8 mouse cellular contexts compared by ENCODE assay signal in the genomic region with DNA sequence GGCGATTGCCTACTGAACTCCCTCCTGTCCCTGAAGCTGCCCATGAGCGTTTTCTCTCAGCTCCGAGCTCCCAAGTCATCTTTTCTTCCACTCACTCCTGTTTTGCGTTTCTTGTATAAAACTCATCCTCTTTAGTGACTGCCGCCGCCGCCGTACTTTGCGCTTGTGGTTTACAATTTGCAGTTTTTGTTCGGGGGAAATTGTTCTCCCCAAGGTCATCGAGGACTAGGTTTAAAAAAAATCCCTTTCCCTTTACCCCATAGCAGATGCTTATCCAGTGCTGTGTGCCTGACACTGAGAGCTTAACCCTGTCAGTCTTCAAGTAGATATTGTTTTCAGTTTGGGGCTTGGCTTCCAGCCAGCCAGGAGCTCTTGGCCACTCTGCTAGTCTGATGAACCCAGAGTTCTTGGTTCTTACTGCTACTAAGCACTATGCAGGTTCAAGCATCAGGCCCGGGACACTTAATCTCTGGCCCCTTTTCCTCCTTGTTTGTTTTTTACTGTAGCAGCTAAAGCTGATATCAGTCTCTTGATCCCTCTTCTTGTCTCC. TPM values are rescaled to one million over a fixed set of nuclear protein-coding genes. Genes with fewer than 3 reads are reported as not detected.
DNase-seq lines count a peak whose midpoint lies in the region; ATAC-seq and TF ChIP-seq lines count a peak whose summit lies in the region.

No protein-coding gene starts in this region.

- H3K4me2 ChIP-seq in liver, postnatal 0 days (ENCODE audit: low read depth, low read length): peak overlapping the region; percentile 92
- peak overlapping the region; percentile 99 for H3K4me2 ChIP-seq in stomach, postnatal 0 days (replicated peaks; ENCODE audit: low read depth)

- peaks cover 10% of the 10 kb centered on the region for H3K27me3 ChIP-seq in liver, postnatal 0 days (ENCODE audit: insufficient read depth, low read length)
- H3K27me3 ChIP-seq in stomach, postnatal 0 days (ENCODE audit: control insufficient read depth, insufficient read depth, low read length): no peaks in the 10 kb centered on the region

- no peak for TF ChIP-seq CTCF in layer of hippocampus, adult 2 months (conservative IDR thresholded peaks at IDR 0.05)
- TF ChIP-seq CTCF in liver, postnatal 0 days (IDR thresholded peaks at IDR 0.05; ENCODE audit: low read depth): no peak
- no peak for TF ChIP-seq CTCF in stomach, postnatal 0 days (IDR thresholded peaks at IDR 0.05; ENCODE audit: low read depth)

- peak overlapping the region; percentile 61 for H3K4me3 ChIP-seq in layer of hippocampus, adult 2 months
- peak overlapping the region; percentile 78 for H3K4me3 ChIP-seq in liver, postnatal 0 days (ENCODE audit: low read depth, low read length)
- peak overlapping the region; percentile 78 for H3K4me3 ChIP-seq in stomach, postnatal 0 days (ENCODE audit: low read depth, low read length)

- no peak for DNase-seq in layer of hippocampus, adult 2 months (ENCODE audit: low spot score in 2 of 2)
- DNase-seq in layer of hippocampus, adult 18-20 months (ENCODE audit: low spot score in 2 of 2): no peak
- DNase-seq in induced T-regulatory cell, adult 2 months (ENCODE audit: low read depth): peak; percentile 42
- DNase-seq in liver, postnatal 0 days: no peak
- DNase-seq in stomach, postnatal 0 days (ENCODE audit: low spot score): peak; percentile 28
- no peak for DNase-seq in ovary, postnatal 36 days (ENCODE audit: low spot score)
- no peak for DNase-seq in right cerebral cortex, postnatal 4 days

- no peaks in the 10 kb centered on the region for H3K9me3 ChIP-seq in liver, postnatal 0 days (ENCODE audit: low read length)
- H3K9me3 ChIP-seq in stomach, postnatal 0 days (ENCODE audit: control insufficient read depth, low read length): no peaks in the 10 kb centered on the region

- 0 out of 2 replicates have a peak, but pooled peaks have one; percentile 9 for ATAC-seq in common myeloid progenitor, adult 5-6 weeks (replicated peaks; ENCODE audit: low read depth, poor library complexity, severe bottlenecking)
- no peak for ATAC-seq in liver, postnatal 0 days
- ATAC-seq in stomach, postnatal 0 days (ENCODE audit: low FRiP score, low TSS enrichment): no peak

- H3K4me1 ChIP-seq in liver, postnatal 0 days (ENCODE audit: insufficient read depth): peaks cover 15% of the 10 kb centered on the region
- no peaks in the 10 kb centered on the region for H3K4me1 ChIP-seq in stomach, postnatal 0 days (replicated peaks; ENCODE audit: control insufficient read depth, insufficient read depth)

- peak overlapping the region; percentile 87 for H3K27ac ChIP-seq in layer of hippocampus, adult 2 months
- H3K27ac ChIP-seq in liver, postnatal 0 days (ENCODE audit: low read depth): no peak overlapping the region
- peak overlapping the region; percentile 88 for H3K27ac ChIP-seq in stomach, postnatal 0 days (replicated peaks)

- H3K9ac ChIP-seq in liver, postnatal 0 days (replicated peaks): peak overlapping the region; percentile 69; the same call in 1 of the 2 replicates
- H3K9ac ChIP-seq in stomach, postnatal 0 days (ENCODE audit: low read length): peak overlapping the region; percentile 78

- no peaks in the 10 kb centered on the region for H3K36me3 ChIP-seq in liver, postnatal 0 days (replicated peaks; ENCODE audit: insufficient read depth, low read length)
- H3K36me3 ChIP-seq in stomach, postnatal 0 days (ENCODE audit: control insufficient read depth, insufficient read depth, low read length): no peaks in the 10 kb centered on the region

- no peak for TF ChIP-seq EP300 in liver, postnatal 0 days (IDR thresholded peaks at IDR 0.05; ENCODE audit: low read depth)
- no peak for TF ChIP-seq EP300 in stomach, postnatal 0 days (optimal IDR thresholded peaks at IDR 0.05)

- 3% methylated on average over 12 of the region's 12 CpGs for WGBS in liver, postnatal 0 days (ENCODE audit: insufficient replicate concordance)
- 4% methylated on average over 12 of the region's 12 CpGs for WGBS in stomach, postnatal 0 days

RNA-seq across cellular contexts. Expression of a gene that starts 1.1 kb away (rescaled TPM):
- total RNA-seq in layer of hippocampus, adult 2 months (2021): 1 to 10 TPM; 5.1 to 5.8 TPM
- total RNA-seq in layer of hippocampus, adult 18-20 months (2021): 1 to 10 TPM; 5.0 to 6.9 TPM
- 0.05 and 3.7 TPM in 2 replicates for total RNA-seq in common myeloid progenitor, adult 5-6 weeks (2017)
- polyA plus RNA-seq in liver, postnatal 0 days (2015; fragmentation: Nextera tagmentation; extraction: Ambion mirVana): 3.6 and 3.7 TPM in 2 replicates
- polyA plus RNA-seq in stomach, postnatal 0 days (2015; fragmentation: Nextera tagmentation; extraction: Ambion mirVana): 71.0 and 73.3 TPM in 2 replicates

RNA-seq across cellular contexts. Expression of a gene that starts 56.8 kb away (rescaled TPM):
- 10 to 100 TPM; 17.1 to 18.3 TPM for total RNA-seq in layer of hippocampus, adult 2 months (2021)
- total RNA-seq in layer of hippocampus, adult 18-20 months (2021): 10 to 100 TPM; 14.6 to 14.9 TPM
- 13.0 and 19.3 TPM in 2 replicates for total RNA-seq in common myeloid progenitor, adult 5-6 weeks (2017)
- 3.9 and 4.9 TPM in 2 replicates for polyA plus RNA-seq in liver, postnatal 0 days (2015; fragmentation: Nextera tagmentation; extraction: Ambion mirVana)
- polyA plus RNA-seq in stomach, postnatal 0 days (2015; fragmentation: Nextera tagmentation; extraction: Ambion mirVana): 8.3 and 8.4 TPM in 2 replicates

RNA-seq across cellular contexts. Expression of a gene that starts 56.9 kb away (rescaled TPM):
- total RNA-seq in layer of hippocampus, adult 2 months (2021): 10 to 100 TPM; 21.5 to 24.2 TPM
- 10 to 100 TPM; 21.1 to 22.8 TPM for total RNA-seq in layer of hippocampus, adult 18-20 months (2021)
- total RNA-seq in common myeloid progenitor, adult 5-6 weeks (2017): 56.9 and 98.3 TPM in 2 replicates
- 39.5 and 40.5 TPM in 2 replicates for polyA plus RNA-seq in liver, postnatal 0 days (2015; fragmentation: Nextera tagmentation; extraction: Ambion mirVana)
- polyA plus RNA-seq in stomach, postnatal 0 days (2015; fragmentation: Nextera tagmentation; extraction: Ambion mirVana): 39.9 and 44.9 TPM in 2 replicates

Comparison
In these comparisons a context has a peak if more than half of its experiments do, and no peak if none do; other contexts are left out.
1. DNase-seq: peak in induced T-regulatory cell, adult 2 months (single experiment) and stomach, postnatal 0 days (single experiment); none in layer of hippocampus, adult 2 months (0 of 2), layer of hippocampus, adult 18-20 months (0 of 2), liver, postnatal 0 days (single experiment), ovary, postnatal 36 days (single experiment) and right cerebral cortex, postnatal 4 days (single experiment).
2. Peak in every context shown above with its lines, with median percentiles within 50 percentile points of each other: H3K4me3 ChIP-seq.